Mouse (Mus musculus): Measurements from ENCODE around the gene Lasp1. TPM values are rescaled to one million over a fixed set of nuclear protein-coding genes. Genes with fewer than 3 reads are reported as not detected.
"Not testable (repeated sequence)": the region's sequence is repeated elsewhere in the genome, so short reads cannot be mapped to it uniquely, and the experiment has no call there.

Gene Lasp1
- polyA plus RNA-seq, 1 experiment from 2014 or later, result 87.7 TPM

- ATAC-seq (replicated peaks; ENCODE audit: low FRiP score, low read depth) (no peak), DNase-seq (ENCODE audit: low spot score) (no peak)
- Histone ChIP-seq H3K27me3 (ENCODE audit: insufficient read depth, low read length) (no peaks in the 10 kb centered on the region), H3K27ac (no peak overlapping the region), H3K36me3 (ENCODE audit: insufficient read depth, low read length) (peaks cover 36% of the 10 kb centered on the region), H3K4me2 (ENCODE audit: low read length) (no peak overlapping the region), H3K4me1 (replicated peaks; ENCODE audit: insufficient read depth, low read length) (no peaks in the 10 kb centered on the region), H3K9ac (ENCODE audit: low read depth, low read length) (no peak overlapping the region), H3K9me3 (replicated peaks; ENCODE audit: low read length) (no peaks in the 10 kb centered on the region), H3K4me3 (replicated peaks; ENCODE audit: low read depth, low read length) (no peak overlapping the region)
- 65% methylated on average over 8 of the region's 8 CpGs for WGBS
- no peak for TF ChIP-seq CTCF (IDR thresholded peaks at IDR 0.05; ENCODE audit: low read depth)
These were observed 37.7 kb downstream of the Lasp1 start for GRCm38 (mm10) chr11:97836541-97836940.

DNA sequence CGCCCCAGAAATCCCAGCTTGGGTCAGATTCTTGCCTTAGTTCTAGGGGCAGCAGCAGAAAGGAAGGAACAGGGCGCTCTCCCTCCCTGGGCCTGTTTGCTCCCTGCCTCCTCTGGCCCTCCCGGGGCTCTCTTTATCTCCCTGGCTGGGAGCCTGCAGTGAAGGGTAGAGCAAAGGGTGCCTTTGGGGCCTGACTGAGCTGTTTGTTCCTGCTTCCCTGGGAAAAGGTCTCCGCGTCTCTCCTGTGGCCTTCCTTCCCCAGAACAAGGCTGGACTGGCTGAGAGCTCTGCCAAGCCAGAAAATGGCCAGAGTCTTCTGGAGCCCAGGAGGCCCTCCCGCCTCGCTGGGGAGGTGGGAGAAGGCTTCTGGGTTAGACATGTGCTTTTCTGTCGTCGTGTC, 38.3 kb downstream of the Lasp1 start:
- 87% methylated on average over 9 of the region's 9 CpGs for WGBS
- not testable (repeated sequence) for DNase-seq (ENCODE audit: low spot score); H3K9ac ChIP-seq (ENCODE audit: low read depth, low read length); H3K4me2 ChIP-seq (ENCODE audit: low read length); H3K27ac ChIP-seq; ATAC-seq (replicated peaks; ENCODE audit: low FRiP score, low read depth); H3K4me1 ChIP-seq (replicated peaks; ENCODE audit: insufficient read depth, low read length); H3K27me3 ChIP-seq (ENCODE audit: insufficient read depth, low read length); H3K9me3 ChIP-seq (replicated peaks; ENCODE audit: low read length); H3K4me3 ChIP-seq (replicated peaks; ENCODE audit: low read depth, low read length)
- H3K36me3 ChIP-seq (ENCODE audit: insufficient read depth, low read length), result peaks cover 36% of the 10 kb centered on the region

GRCm38 (mm10) chr11:97837641-97838149, 38.9 kb downstream of the Lasp1 start:
- Histone ChIP-seq H3K4me3 (replicated peaks; ENCODE audit: low read depth, low read length) (no peak overlapping the region), H3K27ac (no peak overlapping the region), H3K9ac (ENCODE audit: low read depth, low read length) (no peak overlapping the region), H3K36me3 (ENCODE audit: insufficient read depth, low read length) (peaks cover 36% of the 10 kb centered on the region), H3K27me3 (ENCODE audit: insufficient read depth, low read length) (no peaks in the 10 kb centered on the region), H3K4me2 (ENCODE audit: low read length) (no peak overlapping the region), H3K4me1 (replicated peaks; ENCODE audit: insufficient read depth, low read length) (no peaks in the 10 kb centered on the region), H3K9me3 (replicated peaks; ENCODE audit: low read length) (no peaks in the 10 kb centered on the region)
- TF ChIP-seq CTCF (IDR thresholded peaks at IDR 0.05; ENCODE audit: low read depth), result no peak
- DNase-seq (ENCODE audit: low spot score) (no peak), ATAC-seq (replicated peaks; ENCODE audit: low FRiP score, low read depth) (no peak)
- WGBS, result 80% methylated on average over 7 of the region's 7 CpGs

GRCm38 (mm10) chr11:97838779-97839440, 40.1 kb downstream of the Lasp1 start:
- H3K4me1 ChIP-seq (replicated peaks; ENCODE audit: insufficient read depth, low read length), result no peaks in the 10 kb centered on the region
- H3K36me3 ChIP-seq (ENCODE audit: insufficient read depth, low read length), result peaks cover 28% of the 10 kb centered on the region
- no peak overlapping the region for H3K4me3 ChIP-seq (replicated peaks; ENCODE audit: low read depth, low read length)
- H3K27me3 ChIP-seq (ENCODE audit: insufficient read depth, low read length), result no peaks in the 10 kb centered on the region
- ATAC-seq (replicated peaks; ENCODE audit: low FRiP score, low read depth), result no peak
- TF ChIP-seq CTCF (IDR thresholded peaks at IDR 0.05; ENCODE audit: low read depth), result no peak
- DNase-seq (ENCODE audit: low spot score), result no peak
- H3K9ac ChIP-seq (ENCODE audit: low read depth, low read length), result no peak overlapping the region
- no peak overlapping the region for H3K4me2 ChIP-seq (ENCODE audit: low read length)
- WGBS, result 35% methylated on average over 10 of the region's 10 CpGs
- peak overlapping the region; percentile 8; the same call in 1 of the 2 replicates for H3K27ac ChIP-seq
- no peaks in the 10 kb centered on the region for H3K9me3 ChIP-seq (replicated peaks; ENCODE audit: low read length)

DNA sequence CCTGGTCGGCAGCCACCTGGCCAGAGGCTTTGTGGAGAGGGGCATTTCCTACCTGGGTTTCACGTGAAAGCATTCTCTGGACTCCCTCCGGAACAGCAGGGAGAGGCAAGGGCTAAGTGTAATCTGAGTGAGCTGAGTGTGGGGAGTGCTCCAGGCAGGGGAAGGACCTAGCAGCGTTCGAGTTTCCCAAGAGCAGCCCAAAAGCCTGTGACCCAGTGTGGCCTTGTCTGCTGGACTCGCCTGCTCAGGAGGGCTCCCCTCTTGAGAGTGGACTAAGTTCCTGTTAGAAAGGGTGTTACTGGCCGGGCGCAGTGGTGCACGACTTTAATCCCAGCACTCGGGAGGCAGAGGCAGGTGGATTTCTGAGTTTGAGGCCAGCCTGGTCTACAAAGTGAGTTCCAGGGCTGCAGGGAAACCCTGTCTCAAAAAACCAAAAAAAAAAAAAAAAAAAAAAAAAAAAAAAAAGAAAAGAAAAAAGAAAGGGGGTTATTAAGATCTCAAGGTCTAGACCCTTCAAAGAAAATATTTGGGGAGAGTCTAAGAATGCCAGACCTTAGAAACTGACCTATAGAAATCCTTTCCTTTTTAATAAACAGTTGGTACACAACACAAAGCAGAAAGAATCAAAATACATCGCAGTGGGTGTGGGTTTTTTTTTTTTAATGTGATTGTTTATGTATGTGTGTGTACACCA, 40.8 kb downstream of the Lasp1 start:
- no peaks in the 10 kb centered on the region for H3K4me1 ChIP-seq (replicated peaks; ENCODE audit: insufficient read depth, low read length)
- H3K27ac ChIP-seq, result peak overlapping the region; percentile 8; the same call in 1 of the 2 replicates
- peaks cover 21% of the 10 kb centered on the region for H3K36me3 ChIP-seq (ENCODE audit: insufficient read depth, low read length)
- H3K4me3 ChIP-seq (replicated peaks; ENCODE audit: low read depth, low read length), result no peak overlapping the region
- 50% methylated on average over 11 of the region's 11 CpGs for WGBS
- no peak for DNase-seq (ENCODE audit: low spot score)
- no peak for TF ChIP-seq CTCF (IDR thresholded peaks at IDR 0.05; ENCODE audit: low read depth)
- no peak overlapping the region for H3K4me2 ChIP-seq (ENCODE audit: low read length)
- no peak for ATAC-seq (replicated peaks; ENCODE audit: low FRiP score, low read depth)
- no peak overlapping the region for H3K9ac ChIP-seq (ENCODE audit: low read depth, low read length)
- no peaks in the 10 kb centered on the region for H3K27me3 ChIP-seq (ENCODE audit: insufficient read depth, low read length)
- H3K9me3 ChIP-seq (replicated peaks; ENCODE audit: low read length), result no peaks in the 10 kb centered on the region

GRCm38 (mm10) chr11:97840135-97840490, 41.3 kb downstream of the Lasp1 start:
- no peaks in the 10 kb centered on the region for H3K27me3 ChIP-seq (ENCODE audit: insufficient read depth, low read length)
- no peaks in the 10 kb centered on the region for H3K9me3 ChIP-seq (replicated peaks; ENCODE audit: low read length)
- TF ChIP-seq CTCF (IDR thresholded peaks at IDR 0.05; ENCODE audit: low read depth), result no peak
- WGBS, result 60% methylated on average over 2 of the region's 2 CpGs
- H3K4me1 ChIP-seq (replicated peaks; ENCODE audit: insufficient read depth, low read length), result no peaks in the 10 kb centered on the region
- ATAC-seq (replicated peaks; ENCODE audit: low FRiP score, low read depth) (no peak), DNase-seq (ENCODE audit: low spot score) (no peak)
- no peak overlapping the region for H3K9ac ChIP-seq (ENCODE audit: low read depth, low read length)
- H3K4me3 ChIP-seq (replicated peaks; ENCODE audit: low read depth, low read length), result no peak overlapping the region
- H3K4me2 ChIP-seq (ENCODE audit: low read length), result peak overlapping the region; percentile 65
- peaks cover 16% of the 10 kb centered on the region; the same call in 1 of the 2 replicates for H3K36me3 ChIP-seq (ENCODE audit: insufficient read depth, low read length)
- H3K27ac ChIP-seq, result peak overlapping the region; percentile 58; the same call in 1 of the 2 replicates

Measured in kidney, postnatal 0 days (tissue).